Mouse (Mus musculus): ENCODE results near the gene Gpsm1.

Gpsm1 gene

DNA sequence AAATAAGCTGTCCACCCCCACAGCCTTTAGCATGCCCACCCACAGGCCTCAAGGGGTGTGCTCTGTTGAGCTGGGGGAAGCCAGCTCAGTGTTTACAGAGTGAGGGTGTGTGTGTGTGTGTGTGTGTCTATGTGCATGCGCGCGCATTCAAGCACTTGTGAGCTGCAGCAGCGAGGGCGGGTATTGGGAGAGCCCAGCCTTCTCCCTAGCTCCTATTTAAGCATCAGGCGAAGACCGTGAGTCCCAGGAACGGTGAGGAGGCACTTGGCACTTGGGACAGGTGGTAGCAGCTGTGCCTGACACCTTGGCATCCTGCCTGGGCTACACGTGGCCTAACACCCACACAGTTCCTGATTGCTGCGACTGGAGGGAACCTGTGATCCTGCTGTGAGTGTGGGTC lies 26.7 kb downstream of the Gpsm1 start:
- peak; percentile 69 to 78 for DNase-seq

DNA sequence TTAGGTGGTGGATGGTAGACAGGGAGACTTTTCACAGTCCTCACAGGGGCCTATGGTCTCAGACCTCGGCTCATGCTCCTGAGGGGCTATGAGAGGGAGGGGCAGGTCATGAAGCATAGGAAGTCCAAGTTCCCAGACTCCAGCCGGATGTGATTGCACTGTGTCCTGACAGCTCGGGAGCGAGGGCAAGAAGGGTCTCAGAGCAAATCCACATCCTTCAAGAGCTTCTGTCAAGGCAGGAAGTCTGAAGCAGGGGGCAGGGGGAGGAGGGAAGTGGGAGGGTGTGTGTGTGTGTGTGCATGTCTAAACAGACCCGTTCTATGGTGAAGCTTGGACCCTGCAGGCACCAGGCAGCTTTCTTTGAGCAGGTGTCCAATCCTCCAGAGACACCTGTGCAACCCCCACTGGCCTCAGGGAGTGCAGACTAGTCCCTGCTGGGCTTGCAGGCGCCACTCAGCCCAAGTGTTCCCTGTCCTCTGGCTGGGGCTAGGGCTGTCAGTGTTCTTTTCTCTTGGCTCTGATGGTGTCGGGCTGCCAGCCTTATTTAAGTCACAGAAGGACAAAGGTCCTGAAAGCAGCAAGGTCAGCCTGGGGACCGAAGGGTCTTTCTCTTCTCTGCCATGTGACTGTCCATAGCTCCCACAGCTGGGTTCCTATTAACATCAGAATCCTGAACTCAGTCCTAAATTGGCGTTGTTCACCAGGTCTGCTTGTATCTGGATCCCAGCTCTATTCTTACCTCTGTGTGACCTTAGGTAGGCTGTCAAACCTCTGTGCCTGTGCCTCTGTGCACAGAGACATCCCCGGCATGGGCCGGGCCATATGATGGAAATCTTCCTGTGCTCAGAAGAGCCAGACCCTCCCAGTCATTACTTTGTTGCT lies 27.5 kb downstream of the Gpsm1 start:
- peak; percentile 70 to 80 for DNase-seq

DNA sequence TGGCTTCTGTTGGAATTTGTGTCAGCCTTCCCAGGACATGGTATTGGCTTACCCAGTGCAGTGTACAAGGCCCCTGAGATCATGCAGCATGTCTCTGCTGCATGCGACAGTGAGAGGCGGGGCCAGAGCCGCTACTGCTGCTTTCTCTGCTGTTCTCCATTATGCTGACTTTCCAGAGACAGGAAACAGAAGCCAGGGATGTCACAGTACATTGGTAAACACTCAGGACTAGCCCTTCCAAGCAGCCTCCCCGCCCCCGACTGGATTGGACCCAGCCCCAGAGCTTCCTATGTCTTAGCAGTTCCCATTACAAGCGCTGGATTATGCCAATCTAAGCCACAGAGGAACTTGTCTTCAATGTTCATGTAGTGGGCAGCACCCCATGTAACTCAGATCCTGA lies 32.9 kb downstream of the Gpsm1 start:
- DNase-seq, result peak; percentile 64 to 75

DNA sequence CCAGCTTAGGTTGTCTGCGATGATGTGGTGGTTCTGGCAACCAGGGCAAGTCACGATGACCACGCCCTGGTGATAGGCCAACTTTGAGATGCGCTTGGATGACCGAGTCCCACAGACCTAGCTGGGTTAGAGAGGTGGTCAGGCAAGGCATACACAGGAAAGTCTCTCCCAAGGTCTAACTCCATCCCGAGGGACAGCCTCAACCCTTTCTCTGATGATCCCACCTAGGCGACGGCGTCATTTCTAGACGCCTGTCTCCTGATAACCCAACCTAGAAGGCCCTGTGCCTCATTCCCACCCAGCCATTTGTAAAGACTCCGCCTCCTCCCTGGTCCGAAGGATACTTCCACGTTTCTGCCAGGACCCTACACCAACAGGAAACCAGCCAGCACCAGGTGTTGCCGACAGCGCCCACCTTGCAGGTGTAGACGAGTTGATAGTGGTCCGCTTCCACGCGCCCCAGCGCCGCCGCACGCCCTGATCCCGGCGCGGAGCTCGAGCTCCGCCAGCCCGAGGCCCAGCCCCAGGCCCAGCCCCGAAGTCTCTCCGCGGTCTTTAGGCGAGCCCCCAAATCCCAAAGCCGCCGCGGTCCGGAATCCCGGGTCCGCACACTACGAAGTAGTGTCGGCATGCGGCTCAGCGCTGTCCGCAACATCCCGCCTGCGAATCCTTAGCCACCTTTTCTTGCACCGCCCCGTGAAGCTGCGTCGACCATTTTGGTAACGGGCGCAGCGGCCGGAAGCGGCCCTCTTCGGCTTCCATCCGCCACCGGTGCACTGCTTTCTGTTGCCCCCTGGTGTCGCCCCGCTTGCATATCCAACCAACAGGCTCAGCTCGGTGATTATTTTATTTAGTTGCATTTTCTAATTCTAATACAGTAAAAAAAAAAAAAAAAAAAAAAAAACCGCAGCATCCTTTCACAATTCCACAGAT lies 36.3 kb downstream of the Gpsm1 start, which contains the start of gene Dnlz:
TSS of gene Dnlz (minus strand) at position 753 of the 933 bp plus-strand sequence.
- DNase-seq, result peak; percentile 96 to 98

DNA sequence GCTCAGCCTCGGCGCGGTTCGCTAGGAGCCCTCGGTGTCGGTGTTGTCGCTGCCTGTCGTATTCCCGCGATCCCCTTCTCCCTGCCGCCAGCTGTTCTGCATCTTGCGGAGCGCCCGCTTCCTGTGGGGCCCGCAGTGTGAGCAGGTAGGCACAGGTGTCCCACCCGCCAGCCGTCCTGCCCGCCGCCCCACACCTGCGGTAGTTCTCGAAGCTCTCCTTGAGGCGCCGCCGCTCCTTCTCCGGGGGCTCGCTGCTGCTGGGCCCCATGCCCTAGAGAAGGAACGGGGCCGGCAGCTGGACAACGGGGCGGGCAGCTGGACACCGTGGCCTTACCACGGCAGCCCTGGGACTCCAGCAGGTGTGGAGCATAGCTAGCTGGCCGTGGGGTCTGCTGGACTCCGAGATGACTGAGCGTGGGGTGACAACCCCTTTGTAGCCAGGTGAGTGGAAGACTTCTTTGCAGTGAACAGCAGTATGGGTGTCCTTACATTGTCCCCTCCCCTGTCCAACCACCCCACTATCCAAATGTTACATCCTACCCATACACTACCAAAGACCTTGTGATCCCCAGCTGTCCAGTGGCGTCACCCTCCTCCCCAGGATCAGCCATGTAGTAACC lies 37.1 kb downstream of the Gpsm1 start:
- DNase-seq, result no peak

DNA sequence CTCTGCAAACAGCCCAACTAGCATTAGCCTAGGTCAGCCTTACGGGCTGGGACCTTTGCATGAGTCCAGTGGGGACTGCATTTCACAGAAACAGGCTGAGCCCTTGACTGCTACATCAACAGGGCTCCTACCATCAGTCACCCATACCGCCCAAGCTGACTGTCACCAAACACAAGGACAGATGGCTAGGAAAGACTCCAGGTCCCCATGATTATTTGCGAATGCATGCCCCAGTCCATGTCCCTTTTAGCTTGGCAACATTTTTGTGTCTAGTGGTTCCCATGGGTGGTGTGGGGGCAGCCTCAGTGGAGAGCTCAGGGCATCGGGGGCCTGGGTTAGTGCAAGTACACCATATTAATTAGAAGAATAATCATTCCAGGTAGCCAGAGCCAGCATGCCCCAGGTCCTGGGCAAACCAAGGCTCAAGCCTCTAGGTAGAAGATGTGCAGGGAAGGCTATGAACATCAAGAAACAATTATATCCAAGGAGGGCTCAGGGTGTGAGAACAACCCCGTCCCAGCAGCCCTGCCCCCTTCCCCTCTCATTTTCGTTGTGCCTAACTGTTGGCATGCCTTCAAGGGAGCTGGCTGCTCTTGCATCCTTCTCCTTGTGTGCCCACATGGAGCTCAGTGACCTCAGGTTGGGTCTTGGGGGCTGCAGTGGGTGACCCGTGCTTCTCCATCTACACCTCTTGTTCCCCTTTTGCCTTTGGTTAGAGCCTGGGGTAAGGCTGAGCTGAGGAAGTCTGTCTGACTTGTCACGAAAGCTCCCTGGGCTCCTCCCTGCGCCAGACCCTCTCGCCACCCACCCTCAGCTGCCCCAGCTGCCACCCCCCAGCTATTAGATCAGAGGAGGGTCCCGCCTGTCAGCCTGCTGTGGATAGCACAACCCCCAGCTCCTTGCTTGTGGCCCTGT lies 38.0 kb downstream of the Gpsm1 start:
- DNase-seq, result no peak

DNA sequence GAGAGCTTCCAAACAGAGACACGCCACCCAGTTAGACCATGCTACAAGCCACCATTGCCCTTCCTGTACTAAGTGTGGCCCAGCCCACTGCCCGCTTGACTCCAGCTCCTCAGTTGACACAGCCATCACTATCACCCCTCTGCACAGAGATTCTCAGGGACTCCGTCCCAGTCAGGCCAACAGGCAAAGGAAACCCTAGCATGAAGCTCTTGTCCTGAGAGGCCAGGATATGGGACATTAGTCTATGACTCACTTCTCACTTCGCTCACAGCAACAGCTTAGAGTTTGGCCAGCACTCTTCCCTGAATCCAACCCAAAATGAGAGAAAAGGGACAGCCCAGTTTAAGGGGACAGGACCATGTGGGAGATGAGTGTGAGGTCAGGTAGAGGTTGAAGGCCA lies 39.1 kb downstream of the Gpsm1 start:
- no peak for DNase-seq

DNA sequence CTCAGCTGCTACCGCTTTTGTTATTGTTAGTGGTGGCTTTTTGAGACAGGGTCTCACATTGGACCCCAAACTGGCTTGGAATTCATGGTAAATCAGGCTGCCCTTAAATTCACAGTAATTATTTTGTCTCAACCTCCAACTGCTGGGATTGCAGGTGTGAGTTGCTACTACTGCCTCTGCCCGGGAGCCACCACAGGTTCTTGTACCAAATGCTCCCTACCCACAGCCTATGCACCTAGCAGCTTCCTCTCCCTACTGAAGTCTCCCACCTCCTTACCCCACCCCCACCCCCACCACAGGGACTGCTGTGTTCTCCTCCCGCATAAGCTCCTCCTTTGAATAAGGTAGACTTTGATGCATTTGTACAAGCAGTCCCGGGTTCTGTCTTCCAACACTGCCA lies 40.9 kb downstream of the Gpsm1 start:
- DNase-seq, result no peak

DNA sequence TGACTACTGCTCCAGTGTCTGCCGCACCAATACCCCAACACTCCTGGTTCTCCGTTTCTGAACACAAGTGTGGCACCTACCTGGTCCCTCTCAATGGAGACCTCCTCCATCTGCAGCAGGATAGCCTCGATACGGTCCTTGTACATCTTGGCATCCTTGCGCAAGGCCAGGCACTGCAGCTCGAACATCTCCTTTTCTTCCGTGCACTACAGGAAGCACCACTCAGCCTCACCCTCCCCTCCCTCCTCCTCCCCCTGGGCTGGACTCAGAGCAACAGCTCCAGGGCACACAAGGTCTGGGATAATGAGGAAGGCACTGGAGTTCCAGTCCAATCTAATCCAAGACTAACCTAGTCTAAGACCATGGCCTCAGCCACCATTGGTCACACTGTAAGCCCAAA lies 41.4 kb downstream of the Gpsm1 start:
- DNase-seq, result no peak

DNA sequence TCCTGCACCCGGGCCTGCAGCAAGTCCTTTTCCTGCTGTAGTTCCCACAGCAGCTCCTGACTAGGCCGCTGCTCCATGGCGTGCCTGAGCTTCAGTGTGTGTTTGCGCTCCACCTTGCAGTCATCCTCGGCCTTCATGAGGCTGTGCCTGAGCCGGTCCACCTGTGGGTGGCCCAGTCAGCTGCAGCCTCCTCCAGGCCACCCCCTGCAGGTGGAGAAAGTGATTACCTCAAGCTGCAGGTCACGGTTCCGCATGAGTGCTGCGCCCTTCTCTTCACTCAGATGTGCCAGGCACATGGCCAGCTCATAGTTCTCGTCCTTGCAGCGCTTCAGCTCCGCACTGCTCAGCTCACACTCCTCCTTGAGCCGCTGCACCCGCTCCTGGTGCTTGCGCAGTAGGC lies 42.2 kb downstream of the Gpsm1 start:
- DNase-seq, result peak; percentile 73 to 85

DNA sequence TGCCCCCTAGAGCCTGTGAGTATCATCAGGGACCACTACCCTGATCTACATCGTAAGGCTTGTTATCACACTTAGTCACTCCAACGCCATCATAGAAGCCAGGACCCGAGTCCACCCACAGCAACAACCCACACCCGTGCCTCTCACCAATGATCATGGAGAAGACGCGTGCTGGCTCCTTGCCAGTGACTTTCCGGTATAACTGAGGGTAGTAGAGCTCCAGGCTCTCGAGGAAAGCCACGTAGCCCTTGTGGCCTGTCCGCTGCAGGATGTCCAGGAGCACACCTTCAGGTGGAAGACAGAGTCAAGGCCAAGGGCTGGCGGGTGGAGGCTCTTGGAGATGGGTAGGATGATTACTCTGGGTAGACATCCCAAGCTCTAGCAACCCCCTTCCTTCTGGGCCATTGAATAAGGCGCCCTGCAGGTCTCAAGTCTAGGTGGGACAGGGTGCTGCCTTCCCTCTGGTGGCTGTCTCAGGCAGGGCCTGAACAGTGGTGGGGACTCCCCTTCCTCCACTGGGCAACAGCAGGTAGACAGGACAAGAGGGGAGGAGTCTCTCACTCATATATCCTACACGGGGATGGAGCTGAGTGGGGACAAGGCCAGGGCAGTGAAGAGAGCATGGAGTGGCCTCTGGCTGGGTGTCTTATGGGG lies 43.5 kb downstream of the Gpsm1 start:
- DNase-seq, result no peak

DNA sequence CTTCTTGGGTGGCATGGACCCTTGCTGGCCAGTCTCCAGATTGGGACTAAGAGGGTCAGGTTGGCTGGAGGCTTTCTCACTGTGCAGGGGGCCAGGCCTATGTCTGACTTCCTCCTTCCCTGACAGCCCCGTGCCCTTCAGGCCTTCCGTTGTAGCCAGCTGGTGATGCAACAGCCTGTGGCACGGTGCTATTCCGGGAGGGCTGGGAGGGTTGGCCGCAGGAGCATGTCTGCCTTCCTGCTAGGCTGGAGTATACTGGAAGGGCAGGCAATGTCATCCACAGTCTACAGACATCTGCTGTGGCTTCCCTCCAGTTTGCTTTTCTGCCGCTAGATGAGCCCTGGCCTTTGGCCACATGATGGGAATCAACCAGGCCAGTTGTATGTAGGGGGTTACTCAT lies 44.7 kb downstream of the Gpsm1 start:
- no peak for DNase-seq

DNA sequence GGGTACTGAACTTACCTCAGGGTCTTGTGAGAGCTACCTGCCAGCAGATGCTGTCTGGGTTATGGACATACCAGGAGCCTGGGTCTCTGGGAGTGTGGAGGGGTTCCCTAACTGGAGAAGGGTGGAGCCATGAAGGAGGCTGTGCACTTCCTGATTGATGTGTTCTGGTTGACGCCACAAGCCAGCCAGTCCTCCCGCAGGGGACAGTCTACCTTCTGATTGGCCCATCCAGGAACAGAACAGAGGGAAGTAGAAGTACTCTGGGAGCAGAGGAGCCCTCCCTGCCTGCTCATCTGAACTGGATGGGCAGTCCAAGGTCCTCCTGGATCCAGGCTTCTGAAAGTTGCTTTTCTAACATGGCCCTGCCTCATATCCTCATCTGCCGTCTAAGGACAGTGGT lies 45.5 kb downstream of the Gpsm1 start, which contains the start of gene Card9:
TSS of gene Card9 (minus strand) at position 147 of the 400 bp plus-strand sequence.
- no peak for DNase-seq

DNA sequence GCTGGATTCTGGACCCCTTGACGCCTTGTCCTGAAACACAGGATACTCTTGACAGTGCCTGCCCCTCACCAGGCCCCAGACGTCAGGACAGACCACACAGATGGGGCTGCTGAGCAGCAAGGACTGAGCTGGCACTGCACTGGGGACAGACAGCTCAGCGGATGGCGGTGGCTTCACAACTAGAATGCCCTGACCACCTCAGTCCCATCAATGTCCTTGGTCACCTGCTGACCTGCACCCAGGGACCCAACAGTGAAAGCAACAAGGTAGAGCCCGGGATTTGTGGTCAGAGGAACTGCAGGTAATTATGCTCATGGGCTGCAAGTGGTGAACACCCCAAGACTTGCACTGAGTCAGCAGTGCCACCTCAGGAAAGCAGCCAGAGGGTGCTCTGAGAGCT lies 47.7 kb downstream of the Gpsm1 start:
- DNase-seq, result no peak

DNA sequence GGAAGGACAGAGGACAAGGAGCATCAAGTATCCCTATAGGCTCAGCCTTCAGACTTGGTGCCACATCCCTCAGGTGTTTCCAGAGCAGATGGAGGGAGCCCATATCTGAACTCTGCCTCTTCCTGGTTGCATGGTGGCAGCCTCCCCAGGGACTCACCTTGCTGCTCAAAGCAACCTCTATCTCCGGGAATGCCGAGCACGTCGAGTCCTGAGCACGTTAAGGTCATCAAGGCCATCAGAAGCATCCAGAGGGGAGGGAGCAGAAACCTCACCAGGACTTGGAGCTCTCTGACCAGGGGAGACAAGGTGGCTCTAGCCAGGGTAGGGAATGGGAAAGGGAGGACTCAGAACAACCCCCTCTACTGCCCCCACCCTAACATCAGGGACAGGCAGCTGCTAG lies 48.2 kb downstream of the Gpsm1 start:
- DNase-seq, result no peak

DNA sequence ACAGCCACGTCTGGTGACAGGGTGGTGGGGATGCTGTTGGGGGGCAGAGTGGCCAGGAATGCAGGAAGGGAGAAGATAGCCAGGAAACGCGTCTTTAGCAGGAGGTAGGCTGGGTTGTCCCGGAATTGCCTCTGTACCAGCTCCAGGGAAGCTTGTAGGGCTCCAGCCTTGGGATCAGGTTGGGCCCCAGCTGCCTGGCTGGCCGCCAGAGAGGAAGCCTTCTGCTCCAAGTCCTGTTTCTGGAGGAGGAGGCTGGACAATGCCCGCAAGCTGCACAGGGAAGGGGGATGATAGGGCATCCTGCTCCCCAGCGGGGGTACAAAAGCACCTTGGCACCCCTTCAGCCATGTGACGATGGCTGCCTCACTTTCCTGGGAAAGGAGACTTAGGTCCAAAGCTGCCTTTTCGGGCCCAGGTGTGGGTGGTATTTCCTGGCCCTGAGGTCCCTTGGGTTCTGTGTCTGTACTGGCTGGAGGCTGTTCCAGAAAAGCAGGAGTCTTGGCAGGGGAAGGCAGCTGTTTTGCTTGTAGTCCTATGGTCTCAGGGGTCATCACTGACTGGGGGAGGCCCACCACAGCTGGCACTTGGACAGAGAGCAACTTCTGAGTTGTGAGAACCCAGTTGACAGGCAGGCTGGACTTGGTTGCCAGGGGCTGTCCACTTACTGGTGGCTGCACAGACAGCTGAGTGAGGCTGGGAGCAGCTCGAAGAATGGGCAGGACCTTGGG lies 49.6 kb downstream of the Gpsm1 start:
- peak; percentile 75 to 82 for DNase-seq

DNA sequence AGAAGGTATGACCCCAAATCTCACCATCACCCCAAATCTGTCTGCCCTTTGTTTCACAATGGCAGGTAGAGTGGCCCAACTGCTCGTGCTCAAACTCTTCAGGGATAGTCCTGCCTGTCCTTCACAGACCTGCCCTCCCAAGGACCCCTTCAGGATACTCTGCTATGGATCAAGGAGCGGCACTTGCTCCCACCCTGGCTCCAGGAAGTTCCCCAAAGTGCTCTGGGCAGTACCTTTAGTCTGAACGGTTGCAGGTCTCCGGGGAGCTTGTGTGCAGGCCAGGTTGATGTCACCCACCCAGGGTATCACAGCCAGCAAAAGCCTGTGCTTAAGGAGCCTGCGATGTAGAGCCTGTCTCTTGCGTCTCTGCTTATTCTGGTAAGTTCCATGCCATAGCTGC lies 52.6 kb downstream of the Gpsm1 start:
- DNase-seq, result no peak

DNA sequence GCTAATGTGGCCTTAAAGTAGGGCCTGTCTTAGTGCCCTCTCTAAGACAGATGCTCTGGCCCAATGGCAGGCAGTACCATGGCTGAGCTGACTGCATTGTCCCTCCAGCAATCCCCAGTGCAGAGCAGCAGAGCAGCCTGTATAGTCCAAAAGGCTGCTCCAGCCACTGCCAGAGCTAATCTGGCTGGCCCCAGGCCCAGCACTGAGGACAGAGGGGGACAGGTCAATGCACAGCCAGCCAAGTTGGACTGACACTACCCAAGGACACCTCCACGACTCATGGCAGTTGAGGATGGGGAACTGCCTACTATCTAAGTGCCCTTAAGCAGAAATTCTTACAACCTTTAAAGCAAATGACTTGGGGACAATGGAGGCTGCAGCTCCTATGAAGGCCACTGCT lies 53.3 kb downstream of the Gpsm1 start:
- DNase-seq, result no peak

DNA sequence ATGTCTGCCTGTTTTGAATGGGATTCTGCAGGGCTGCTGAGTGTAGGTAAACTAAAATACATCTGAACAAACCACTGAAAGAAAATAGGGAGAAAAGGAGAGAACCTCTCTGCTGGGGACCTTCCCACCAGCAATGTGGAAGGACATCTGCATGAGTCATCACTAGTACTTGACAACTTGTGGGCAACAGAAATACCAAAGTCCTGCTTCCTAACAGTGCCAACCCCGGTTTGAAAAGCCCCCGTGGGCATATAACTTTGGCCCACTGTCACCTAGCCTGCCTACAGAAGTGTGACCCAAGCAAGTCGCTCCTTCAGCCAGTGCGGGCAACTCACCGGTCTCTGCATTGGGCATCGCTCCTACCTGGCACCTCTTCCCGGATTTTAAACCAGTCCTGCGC lies 57.1 kb downstream of the Gpsm1 start:
- DNase-seq, result no peak

DNA sequence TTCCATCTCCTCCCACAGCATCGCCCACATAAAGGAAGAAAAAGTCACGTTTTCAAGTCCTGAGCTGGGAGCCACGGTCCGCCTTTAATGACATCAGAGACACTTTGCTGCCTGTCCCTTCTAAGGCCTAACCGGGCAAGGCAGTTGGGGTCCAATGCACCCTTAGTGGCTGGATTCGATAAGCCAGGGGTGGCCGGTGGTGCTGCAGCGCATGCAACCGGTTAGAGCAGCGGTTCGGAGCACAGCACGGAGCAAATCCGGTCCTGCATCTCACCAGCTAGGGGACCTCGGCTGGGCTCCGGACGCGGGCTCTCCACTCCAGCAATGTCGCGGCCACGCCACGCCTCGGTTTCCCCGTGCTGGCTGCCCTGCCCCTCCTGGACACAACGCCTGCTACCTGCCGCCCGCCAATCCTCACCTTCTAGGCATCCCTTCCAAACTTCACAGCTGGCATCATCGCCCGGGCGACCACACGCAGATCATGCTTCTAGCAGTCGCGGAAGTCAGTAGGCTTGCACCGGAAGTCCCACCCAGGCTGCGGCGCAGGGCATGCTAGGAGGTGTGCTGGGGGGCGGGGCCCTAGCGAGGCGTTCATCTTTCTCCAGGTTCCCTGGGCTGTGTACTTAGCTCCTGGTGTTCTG lies 64.9 kb downstream of the Gpsm1 start, which contains the start of gene Snapc4:
TSS of gene Snapc4 (minus strand) at position 523 of the 641 bp plus-strand sequence.
- DNase-seq, result peak; percentile 90 to 94
